Mouse (Mus musculus) kidney, embryonic 16.5 days (tissue): Measurements from ENCODE around the gene Med16. TPM values are rescaled to one million over a fixed set of nuclear protein-coding genes. Genes with fewer than 3 reads are reported as not detected.
"Not testable (repeated sequence)": the region's sequence is repeated elsewhere in the genome, so short reads cannot be mapped to it uniquely, and the experiment has no call there.

Experiments
- ATAC-seq: fragments of 200-750 bp; cut with Nextera tagmentation; 2 replicates; pipeline ENCODE4 v1.8.0; 2017; ENCODE audit warnings: moderate TSS enrichment; ENCODE audit not compliant: low FRiP score, low TSS enrichment
- H3K27ac ChIP-seq: fragments of 300-500 bp; sonication (generic); 2 replicates; pipeline ENCODE4 v1.5.1; 2014; ENCODE audit warnings: low read length
- H3K27me3 ChIP-seq: fragments of 300-500 bp; sonication (generic); 2 replicates; pipeline ENCODE4 v1.6.1; 2014; ENCODE audit warnings: low read length, control low read depth, mixed read lengths; ENCODE audit not compliant: insufficient read depth
- H3K36me3 ChIP-seq: fragments of 300-500 bp; sonication (generic); 2 replicates; pipeline ENCODE4 v1.6.1; 2014; ENCODE audit warnings: low read length, control low read depth, mixed read lengths; ENCODE audit not compliant: insufficient read depth
- H3K4me1 ChIP-seq: fragments of 300-500 bp; sonication (generic); 2 replicates; pipeline ENCODE4 v1.6.1; 2014; ENCODE audit warnings: low read length, control low read depth, mixed read lengths; ENCODE audit not compliant: insufficient read depth
- H3K4me2 ChIP-seq: fragments of 300-500 bp; sonication (generic); replicated peaks from 2 replicates; pipeline ENCODE4 v1.6.1; 2014; ENCODE audit warnings: low read depth, low read length
- H3K4me3 ChIP-seq: fragments of 300-500 bp; sonication (generic); 2 replicates; pipeline ENCODE4 v1.5.1; 2014; ENCODE audit warnings: mild to moderate bottlenecking, low read length
- H3K9ac ChIP-seq: fragments of 300-500 bp; sonication (generic); replicated peaks from 2 replicates; pipeline ENCODE4 v1.6.1; 2014; ENCODE audit warnings: low read length
- H3K9me3 ChIP-seq: fragments of 300-500 bp; sonication (generic); 2 replicates; pipeline ENCODE4 v1.6.1; 2016; ENCODE audit warnings: low read length, control low read depth
- WGBS: fragments of 180-500 bp; shearing (Covaris S2); extraction: QIAGEN DNeasy Blood & Tissue Kit; methylation state at CpG from one replicate; pipeline ENCODE4 v1.1.7; 2014; 5-methylcytosine and 5-hydroxymethylcytosine counted together
- polyA plus RNA-seq: library from polyadenylated mRNA; unstranded; fragments of >200 nt; fragmentation: Nextera tagmentation; extraction: Ambion mirVana; gene quantifications from 2 replicates; pipeline ENCODE4 v1.2.1, GENCODE M21; 2015

Med16 gene
- polyA plus RNA-seq, 1 experiment from 2014 or later, result 71.0 TPM

DNA sequence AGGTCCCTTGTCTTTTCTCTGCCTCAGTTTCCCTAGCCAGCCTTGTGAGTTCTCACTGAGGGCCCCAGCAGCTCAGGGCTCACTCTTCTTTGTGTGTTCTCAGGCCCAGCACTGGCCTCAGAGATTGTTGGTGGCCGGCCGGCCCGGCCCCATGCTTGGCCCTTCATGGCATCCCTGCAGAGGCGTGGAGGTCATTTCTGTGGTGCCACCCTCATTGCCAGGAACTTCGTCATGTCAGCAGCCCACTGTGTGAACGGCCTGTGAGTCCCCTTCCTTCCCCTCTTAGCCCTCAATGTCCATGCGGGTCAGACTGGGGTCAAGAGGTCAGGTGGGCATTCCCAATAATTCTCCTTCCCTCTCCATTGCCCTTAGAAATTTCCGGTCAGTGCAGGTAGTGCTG is 22.1 kb downstream of the Med16 start:
- no peak overlapping the region for H3K4me2 ChIP-seq
- no peaks in the 10 kb centered on the region for H3K36me3 ChIP-seq
- H3K4me3 ChIP-seq, result no peak overlapping the region
- no peak overlapping the region for H3K27ac ChIP-seq
- 72% methylated on average over 8 of the region's 8 CpGs for WGBS
- no peaks in the 10 kb centered on the region for H3K9me3 ChIP-seq
- H3K27me3 ChIP-seq, result no peaks in the 10 kb centered on the region
- H3K9ac ChIP-seq, result no peak overlapping the region
- no peak for ATAC-seq
- peaks cover 20% of the 10 kb centered on the region for H3K4me1 ChIP-seq

DNA sequence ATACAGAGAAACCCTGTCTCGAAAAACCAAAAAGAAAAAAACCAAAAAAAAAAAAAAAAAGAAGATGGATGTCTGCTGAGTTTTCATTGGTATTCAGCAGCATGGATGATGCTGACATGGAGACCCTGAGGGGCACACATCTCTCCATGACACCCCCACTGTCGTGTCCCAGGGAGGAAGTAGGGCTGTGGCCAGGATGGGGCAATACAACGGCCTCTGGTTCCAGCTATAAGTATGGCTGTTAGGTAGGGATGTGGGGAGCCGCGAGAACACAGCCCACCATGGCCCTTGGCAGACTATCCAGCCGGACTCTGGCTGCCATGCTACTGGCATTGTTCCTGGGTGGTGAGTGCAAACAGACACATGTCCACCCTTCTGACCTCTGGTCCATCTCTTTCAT is 22.7 kb downstream of the Med16 start, which contains the start of gene Elane:
Gene Elane, plus strand, starts transcription at position 194 of the 400 bp plus-strand sequence.
- H3K9me3 ChIP-seq, result no peaks in the 10 kb centered on the region
- 79% methylated on average over 6 of the region's 6 CpGs for WGBS
- no peak within 1 kb of the TSS for H3K4me2 ChIP-seq
- no peak within 1 kb of the TSS for H3K4me3 ChIP-seq
- no peak within 1 kb of the TSS for H3K27ac ChIP-seq
- H3K4me1 ChIP-seq, result peaks cover 23% of the 10 kb centered on the region
- no peaks in the 10 kb centered on the region for H3K27me3 ChIP-seq
- no peak for ATAC-seq
- H3K9ac ChIP-seq, result no peak within 1 kb of the TSS
- no peaks in the 10 kb centered on the region for H3K36me3 ChIP-seq

DNA sequence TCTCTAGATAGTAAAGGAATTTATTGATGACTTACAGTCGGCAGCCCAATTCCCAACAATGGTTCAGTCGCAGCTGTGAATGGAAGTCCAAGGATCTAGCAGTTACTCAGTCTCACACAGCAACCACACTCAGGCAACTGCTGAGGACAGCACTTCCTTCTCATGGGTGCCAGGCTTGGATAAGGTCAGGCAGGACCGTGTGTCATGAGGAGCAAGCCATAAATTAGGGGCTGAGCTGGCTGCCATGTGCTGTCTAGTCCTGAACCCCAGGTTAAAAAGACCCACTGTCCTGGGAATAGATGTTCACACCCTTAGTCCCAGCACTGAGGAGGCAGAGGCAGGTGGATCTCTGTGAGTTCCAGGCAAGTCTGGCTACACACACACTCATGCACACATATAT is 23.8 kb downstream of the Med16 start:
- not testable (repeated sequence) for H3K9me3 ChIP-seq, ATAC-seq, H3K36me3 ChIP-seq, H3K27ac ChIP-seq, H3K9ac ChIP-seq, H3K27me3 ChIP-seq, H3K4me2 ChIP-seq, H3K4me3 ChIP-seq
- H3K4me1 ChIP-seq, result peaks cover 34% of the 10 kb centered on the region
- WGBS, result 57% methylated on average over 2 of the region's 3 CpGs

DNA sequence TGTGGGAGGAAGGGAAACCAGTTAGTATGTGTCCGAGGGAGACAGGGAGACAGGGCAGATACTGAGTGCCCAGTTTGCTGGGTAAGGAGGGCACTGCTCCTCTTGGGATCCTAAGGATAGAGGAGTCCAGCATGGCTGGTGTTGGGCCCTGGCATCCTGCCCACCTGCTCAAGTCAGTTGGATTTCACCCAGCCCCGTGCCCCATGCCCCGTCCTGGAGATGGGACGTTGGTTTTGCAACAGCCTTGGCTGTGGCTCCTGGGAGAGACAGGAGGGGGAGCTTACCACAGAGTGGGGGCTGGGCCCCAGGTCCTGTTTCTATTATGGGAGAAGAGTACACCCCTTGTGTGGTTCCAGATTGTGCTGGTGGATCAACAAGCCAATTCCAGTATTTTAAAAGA is 24.3 kb downstream of the Med16 start:
- 65% methylated on average over 4 of the region's 4 CpGs for WGBS
- Histone ChIP-seq H3K4me3 (no peak overlapping the region), H3K9me3 (no peaks in the 10 kb centered on the region), H3K27me3 (no peaks in the 10 kb centered on the region), H3K36me3 (no peaks in the 10 kb centered on the region), H3K4me1 (peaks cover 39% of the 10 kb centered on the region), H3K4me2 (no peak overlapping the region), H3K9ac (no peak overlapping the region), H3K27ac (no peak overlapping the region)
- no peak for ATAC-seq

DNA sequence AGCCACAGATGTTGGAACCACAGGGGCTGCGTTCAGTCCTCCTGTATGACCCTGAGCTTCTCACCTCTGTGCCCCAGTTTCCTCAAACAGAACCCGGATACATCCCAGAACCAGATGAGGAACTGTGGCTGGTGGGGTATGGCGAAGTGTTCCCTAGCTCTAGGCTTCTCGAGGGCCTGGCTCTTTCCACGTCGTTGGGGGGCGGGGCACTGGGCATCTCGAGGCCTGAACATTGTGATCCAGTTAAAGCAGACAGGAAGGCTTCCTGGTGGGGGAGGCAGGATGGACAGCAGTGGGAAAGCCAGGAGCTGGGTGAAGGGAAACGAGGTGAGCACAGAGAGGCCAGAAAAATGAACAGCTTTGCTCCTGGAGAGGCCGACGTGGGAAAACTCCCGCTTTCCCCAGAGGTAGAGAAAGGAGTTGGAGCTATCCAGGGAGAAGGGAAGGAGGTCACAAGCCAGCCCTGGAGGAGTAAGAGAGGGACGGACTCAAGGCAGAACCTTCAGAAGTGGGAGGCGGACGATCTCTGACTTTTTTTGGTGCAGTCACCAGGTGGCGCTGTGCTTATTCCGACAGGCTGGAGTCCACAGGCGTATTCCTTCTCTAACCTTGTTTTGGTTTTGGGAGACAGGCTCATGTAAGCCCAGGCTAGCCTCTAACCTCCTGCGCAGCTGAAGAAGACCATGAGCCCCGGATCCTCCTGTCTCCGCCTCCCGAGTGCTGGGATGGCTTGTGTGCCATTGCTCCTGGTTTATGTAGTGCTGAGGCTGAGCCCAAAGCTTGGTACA is 25.2 kb downstream of the Med16 start:
- H3K4me1 ChIP-seq, result peaks cover 41% of the 10 kb centered on the region
- H3K36me3 ChIP-seq, result no peaks in the 10 kb centered on the region
- no peak overlapping the region; the same call in 1 of the 2 replicates for H3K27ac ChIP-seq
- H3K4me2 ChIP-seq, result no peak overlapping the region
- no peak for ATAC-seq
- 15% methylated on average over 22 of the region's 22 CpGs for WGBS
- no peak overlapping the region for H3K4me3 ChIP-seq
- H3K9me3 ChIP-seq, result no peaks in the 10 kb centered on the region
- no peaks in the 10 kb centered on the region for H3K27me3 ChIP-seq
- H3K9ac ChIP-seq, result 0 out of 2 replicates have a peak overlapping the region, but pooled peaks have one; percentile 13

DNA sequence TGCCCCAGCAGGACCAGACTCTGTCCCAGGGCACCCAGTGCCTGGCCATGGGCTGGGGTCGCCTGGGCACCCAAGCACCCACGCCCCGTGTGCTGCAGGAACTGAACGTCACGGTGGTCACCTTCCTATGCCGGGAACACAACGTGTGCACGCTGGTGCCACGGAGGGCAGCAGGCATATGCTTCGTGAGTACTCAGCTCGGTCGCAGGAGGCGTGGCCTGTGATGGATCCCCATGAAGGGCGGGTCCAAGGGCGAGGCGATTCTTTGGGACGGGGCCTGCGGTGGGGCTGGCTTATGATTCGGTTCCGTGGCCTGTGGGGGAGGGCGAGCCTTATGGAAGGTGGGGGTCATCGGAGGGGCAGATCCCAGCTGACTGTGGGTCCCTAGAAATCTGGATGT is 26.7 kb downstream of the Med16 start:
- Histone ChIP-seq H3K27ac (no peak overlapping the region), H3K9me3 (no peaks in the 10 kb centered on the region), H3K4me3 (peak overlapping the region; percentile 24), H3K4me2 (peak overlapping the region; percentile 48), H3K4me1 (peaks cover 51% of the 10 kb centered on the region), H3K36me3 (no peaks in the 10 kb centered on the region), H3K27me3 (no peaks in the 10 kb centered on the region), H3K9ac (peak overlapping the region; percentile 46)
- 0 out of 2 replicates have a peak, but pooled peaks have one; percentile 3 for ATAC-seq
- 6% methylated on average over 22 of the region's 22 CpGs for WGBS

DNA sequence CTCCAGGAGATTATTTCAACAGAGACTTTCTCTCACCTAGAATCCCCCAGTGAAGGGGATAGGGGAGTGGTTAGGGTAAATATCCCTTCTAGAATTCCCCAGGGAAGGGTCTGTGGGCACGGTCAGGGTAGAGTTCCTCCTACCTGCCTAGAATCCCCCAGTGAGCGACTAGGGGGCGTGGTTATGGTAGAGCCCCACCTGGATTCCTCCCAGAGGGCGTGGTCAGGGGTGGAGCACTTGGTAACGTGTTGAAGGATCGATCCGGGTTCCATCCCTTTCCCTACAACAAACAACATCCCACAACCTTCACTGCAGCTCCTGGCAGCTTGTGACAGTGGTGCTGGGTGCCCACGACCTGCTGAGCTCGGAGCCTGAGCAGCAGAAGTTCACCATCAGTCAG is 28.0 kb downstream of the Med16 start:
- H3K4me2 ChIP-seq, result peak overlapping the region; percentile 16
- no peak for ATAC-seq
- 22% methylated on average over 9 of the region's 9 CpGs for WGBS

DNA sequence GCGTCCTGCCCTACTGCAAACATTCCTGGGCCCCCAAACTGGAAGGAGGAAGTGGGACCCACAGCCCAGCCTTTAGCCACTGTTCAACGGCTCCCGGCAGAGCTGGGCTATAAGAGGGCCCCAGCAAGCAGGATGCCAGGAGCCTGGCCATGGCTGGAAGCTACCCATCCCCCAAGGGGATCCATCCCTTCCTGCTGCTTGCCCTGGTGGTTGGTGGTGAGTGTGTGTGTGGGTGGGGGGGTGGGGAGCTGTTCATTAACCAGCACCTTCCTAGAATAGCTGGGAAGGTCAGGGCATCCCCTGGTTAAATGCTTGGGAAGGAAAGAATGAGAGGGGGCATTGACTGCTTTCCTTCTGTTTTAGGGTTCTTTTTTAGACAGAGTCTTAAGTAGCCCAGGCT is 29.2 kb downstream of the Med16 start:
- peak; percentile 50 for ATAC-seq
- Histone ChIP-seq H3K4me3 (no peak overlapping the region), H3K4me2 (no peak overlapping the region; the same call in 1 of the 2 replicates), H3K9ac (no peak overlapping the region), H3K27me3 (no peaks in the 10 kb centered on the region), H3K9me3 (no peaks in the 10 kb centered on the region), H3K36me3 (no peaks in the 10 kb centered on the region), H3K4me1 (peaks cover 60% of the 10 kb centered on the region), H3K27ac (peak overlapping the region; percentile 62)
- 25% methylated on average over 3 of the region's 3 CpGs for WGBS

More for the DNA sequence above, 28.0 kb downstream of the Med16 start:
- H3K4me3 ChIP-seq, result no peak overlapping the region
- H3K9ac ChIP-seq, result no peak overlapping the region
- H3K27ac ChIP-seq, result no peak overlapping the region
- H3K36me3 ChIP-seq, result no peaks in the 10 kb centered on the region
- H3K27me3 ChIP-seq, result no peaks in the 10 kb centered on the region
- no peaks in the 10 kb centered on the region for H3K9me3 ChIP-seq
- H3K4me1 ChIP-seq, result peaks cover 53% of the 10 kb centered on the region

DNA sequence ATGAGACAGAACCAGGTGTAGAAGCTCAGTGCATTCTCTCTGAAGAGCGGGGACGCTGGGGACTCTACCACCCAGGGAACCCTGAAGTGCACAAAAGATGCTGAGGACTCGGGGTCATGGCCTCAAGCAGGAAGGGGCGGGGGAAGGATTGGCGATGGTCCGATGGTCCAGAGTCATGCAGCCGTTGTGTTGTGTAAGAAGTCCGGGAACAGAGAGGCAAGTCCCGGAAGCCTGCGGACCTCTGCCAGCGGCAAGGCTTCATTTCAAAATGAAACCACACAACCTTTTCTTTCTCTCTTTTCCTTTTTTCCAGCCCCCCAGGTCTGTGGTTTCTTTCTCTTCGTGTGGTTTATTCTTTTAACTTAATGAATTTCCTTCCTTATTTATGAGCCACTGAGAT is 31.0 kb downstream of the Med16 start:
- peaks cover 61% of the 10 kb centered on the region for H3K4me1 ChIP-seq
- no peaks in the 10 kb centered on the region for H3K36me3 ChIP-seq
- no peaks in the 10 kb centered on the region for H3K9me3 ChIP-seq
- H3K9ac ChIP-seq, result no peak overlapping the region
- 52% methylated on average over 12 of the region's 12 CpGs for WGBS
- no peaks in the 10 kb centered on the region for H3K27me3 ChIP-seq
- no peak for ATAC-seq
- no peak overlapping the region for H3K4me2 ChIP-seq
- H3K27ac ChIP-seq, result no peak overlapping the region
- no peak overlapping the region for H3K4me3 ChIP-seq

DNA sequence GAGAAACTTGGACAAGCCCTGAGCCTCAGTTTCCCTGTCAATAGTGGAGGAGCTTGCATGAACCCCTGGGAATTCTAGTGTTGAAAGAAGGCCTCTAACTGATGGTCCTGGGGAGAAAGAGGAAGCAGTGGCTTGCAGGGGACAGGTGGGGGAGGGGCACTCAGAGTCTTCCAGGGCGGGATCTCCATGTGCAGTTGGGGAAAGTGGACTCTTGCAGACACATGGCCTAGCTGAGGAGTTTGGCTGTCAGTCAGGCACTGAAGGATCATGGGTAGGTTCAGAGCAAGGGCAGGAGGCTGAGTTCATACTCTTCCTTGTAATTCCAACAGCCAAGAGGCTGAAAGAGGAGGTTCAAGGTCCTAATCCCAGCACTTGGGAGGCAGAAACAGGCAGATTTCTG is 31.5 kb downstream of the Med16 start:
- WGBS, result 65% methylated on average over 1 of the region's 1 CpGs
- Histone ChIP-seq H3K27ac (no peak overlapping the region), H3K4me1 (peaks cover 59% of the 10 kb centered on the region)

More for the DNA sequence above, 31.5 kb downstream of the Med16 start:
- H3K4me2 ChIP-seq, result no peak overlapping the region
- no peaks in the 10 kb centered on the region for H3K27me3 ChIP-seq
- H3K9me3 ChIP-seq, result no peaks in the 10 kb centered on the region
- H3K36me3 ChIP-seq, result no peaks in the 10 kb centered on the region
- no peak for ATAC-seq
- no peak overlapping the region for H3K9ac ChIP-seq
- no peak overlapping the region for H3K4me3 ChIP-seq
